Comparison of ENCODE assay signal across 8 mouse cellular contexts in genomic region chr6:17464281-17465025, GRCm38 (mm10). TPM values are rescaled to one million over a fixed set of nuclear protein-coding genes. Genes with fewer than 3 reads are reported as not detected.
A peak's percentile ranks its signal among the peaks of the same experiment; 100 is the strongest.
DNase-seq lines count a peak whose midpoint lies in the region; ATAC-seq lines count a peak whose summit lies in the region.

No protein-coding gene starts in this region.

- no peak for DNase-seq in cerebellum, postnatal 36 days
- peak; percentile 64 for DNase-seq in 3T3-L1 (ENCODE audit: low read depth, low spot score)
- peak; percentile 41 to 71 for DNase-seq in kidney, postnatal 25 days
- DNase-seq in adrenal gland, postnatal 10 days = no peak
- DNase-seq in thymus, adult 18-20 months = no peak

- H3K4me3 ChIP-seq in forebrain, embryonic 16.5 days (replicated peaks; ENCODE audit: low read length) = peak overlapping the region; percentile 53
- H3K4me3 ChIP-seq in midbrain, embryonic 16.5 days (ENCODE audit: low read depth, low read length) = peak overlapping the region; percentile 53

- 4% methylated on average over 15 of the region's 15 CpGs for WGBS in forebrain, embryonic 16.5 days
- WGBS in midbrain, embryonic 16.5 days = 9% methylated on average over 15 of the region's 15 CpGs

- peak; percentile 10; the same call in 1 of the 2 replicates for ATAC-seq in cerebellum, adult (ENCODE audit: insufficient number of reproducible peaks, low FRiP score, low TSS enrichment)
- ATAC-seq in forebrain, embryonic 16.5 days = peak; percentile 24; the same call in 1 of the 2 replicates
- ATAC-seq in midbrain, embryonic 16.5 days = peak; percentile 44; the same call in 1 of the 2 replicates

- H3K4me1 ChIP-seq in forebrain, embryonic 16.5 days (replicated peaks; ENCODE audit: control insufficient read depth, insufficient read depth, low read length) = peaks cover 17% of the 10 kb centered on the region
- H3K4me1 ChIP-seq in midbrain, embryonic 16.5 days (ENCODE audit: control insufficient read depth, insufficient read depth, low read length) = peaks cover 6% of the 10 kb centered on the region

- no peaks in the 10 kb centered on the region for H3K36me3 ChIP-seq in forebrain, embryonic 16.5 days (ENCODE audit: control insufficient read depth, insufficient read depth)
- no peaks in the 10 kb centered on the region for H3K36me3 ChIP-seq in midbrain, embryonic 16.5 days (ENCODE audit: control insufficient read depth, insufficient read depth, low read length)

- peak overlapping the region; percentile 61 for H3K9ac ChIP-seq in forebrain, embryonic 16.5 days (replicated peaks; ENCODE audit: low read depth, low read length)
- peak overlapping the region; percentile 53 for H3K9ac ChIP-seq in midbrain, embryonic 16.5 days (ENCODE audit: low read depth, low read length)

- H3K27me3 ChIP-seq in forebrain, embryonic 16.5 days (replicated peaks; ENCODE audit: control insufficient read depth, insufficient read depth, low read length) = peaks cover 3% of the 10 kb centered on the region
- H3K27me3 ChIP-seq in midbrain, embryonic 16.5 days (ENCODE audit: control insufficient read depth, insufficient read depth, low read depth, low read length) = peaks cover 11% of the 10 kb centered on the region

- no peaks in the 10 kb centered on the region for H3K9me3 ChIP-seq in forebrain, embryonic 16.5 days (ENCODE audit: control insufficient read depth, low read length)
- H3K9me3 ChIP-seq in midbrain, embryonic 16.5 days (replicated peaks; ENCODE audit: control insufficient read depth, low read length, poor library complexity, severe bottlenecking) = no peaks in the 10 kb centered on the region

- H3K27ac ChIP-seq in forebrain, embryonic 16.5 days (ENCODE audit: low read length) = no peak overlapping the region
- H3K27ac ChIP-seq in midbrain, embryonic 16.5 days (ENCODE audit: low read length) = no peak overlapping the region

- H3K4me2 ChIP-seq in forebrain, embryonic 16.5 days (ENCODE audit: low read length) = peak overlapping the region; percentile 84
- peak overlapping the region; percentile 94 for H3K4me2 ChIP-seq in midbrain, embryonic 16.5 days (ENCODE audit: low read length)

RNA-seq across cellular contexts. Expression of gene Met, which starts 0.9 kb away (rescaled TPM):
- 3.4 TPM in 2 replicates for polyA plus RNA-seq in forebrain, embryonic 16.5 days (2015; fragmentation: Nextera tagmentation; extraction: Ambion mirVana)
- polyA plus RNA-seq in midbrain, embryonic 16.5 days (2015; fragmentation: Nextera tagmentation; extraction: Ambion mirVana) = 0.94 and 1.4 TPM in 2 replicates
- total RNA-seq in adrenal gland, postnatal 10 days (2021) = 10 to 100 TPM; 13.0 to 17.5 TPM

Comparison
In these comparisons a context has a peak if more than half of its experiments do, and no peak if none do; other contexts are left out.
1. DNase-seq: peak in 3T3-L1 (single experiment) and kidney, postnatal 25 days (2 of 2); none in cerebellum, postnatal 36 days (0 of 2), adrenal gland, postnatal 10 days (single experiment) and thymus, adult 18-20 months (0 of 2).
2. Peak in every context shown above with its lines, with median percentiles within 50 percentile points of each other: ATAC-seq.